Mouse (Mus musculus) monocyte, adult 2 months (primary cell): Measurements from ENCODE around the gene Lhx1.

ENCODE experiments used
- DNase-seq, 2 experiments: peaks; one replicate each; pipeline ENCODE4 v3.0.0; 2022; ENCODE audit warnings: low spot score in 2 of 2, low read depth in 1 of 2

The Lhx1 gene

DNA sequence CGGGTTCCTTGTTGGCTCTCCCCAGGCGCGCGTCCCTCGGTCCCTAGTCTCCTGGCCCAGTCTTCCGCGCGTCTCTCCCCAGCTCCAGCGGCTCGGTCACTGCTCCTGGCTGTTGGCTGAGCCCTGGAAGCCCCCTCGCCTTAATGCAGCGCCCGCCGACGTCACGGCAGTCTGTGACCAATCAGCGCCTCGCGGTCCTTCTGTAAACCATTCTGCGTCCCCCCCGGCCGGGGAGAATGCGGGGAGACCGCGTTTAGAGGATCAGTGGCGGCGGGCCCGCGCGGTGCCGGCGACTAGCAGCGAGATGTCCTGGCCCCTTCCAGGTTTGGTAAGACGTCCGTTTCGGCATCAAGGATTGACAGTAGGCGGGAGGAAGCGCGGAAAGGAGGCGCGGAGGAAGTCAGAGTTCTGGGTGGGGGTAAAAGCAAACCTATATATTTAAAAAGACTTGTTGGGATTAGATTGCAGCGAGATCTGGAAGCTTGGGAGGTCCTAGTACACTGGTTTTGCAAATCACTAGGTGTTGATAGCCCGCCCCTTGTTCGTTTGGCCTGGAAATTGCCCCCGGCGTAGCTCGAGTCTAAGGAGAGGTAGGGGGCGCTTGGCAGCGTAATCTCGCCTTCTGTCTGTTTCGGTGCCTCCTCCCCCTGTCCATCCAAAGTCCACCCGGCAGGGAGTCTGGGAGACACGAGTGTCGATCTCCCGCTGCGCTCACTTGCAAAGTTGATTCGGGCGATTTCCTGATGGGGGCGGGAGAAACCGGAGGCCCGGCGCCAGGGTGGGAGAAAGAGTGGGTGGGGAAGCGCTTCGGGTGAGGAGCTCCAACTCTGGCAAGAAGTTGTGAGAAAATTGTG, at the start of gene Lhx1:
Gene Lhx1 (minus strand): TSS at position 115 of the 854 bp plus-strand sequence.
- DNase-seq = no peak

DNA sequence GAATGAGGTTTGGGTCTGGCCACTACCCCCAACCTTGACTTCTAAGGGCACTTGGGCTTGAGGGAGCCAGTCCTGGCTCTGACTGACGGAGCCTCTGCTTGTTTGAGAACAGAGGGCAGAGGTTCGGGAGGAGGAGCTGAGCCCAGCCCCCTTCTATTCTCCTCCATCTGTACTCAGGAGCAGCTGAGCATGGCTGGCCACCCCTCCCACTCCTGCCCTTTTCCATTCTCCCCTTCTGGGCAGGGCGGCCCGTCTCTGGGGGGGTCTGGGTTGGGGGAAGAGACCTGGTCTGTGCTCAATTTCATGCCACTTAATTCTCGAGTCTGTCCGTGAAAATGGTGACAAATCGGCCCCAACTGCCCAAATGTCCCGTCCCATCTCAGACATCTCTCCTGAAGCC, 49.5 kb upstream of the Lhx1 start:
- DNase-seq = no peak

DNA sequence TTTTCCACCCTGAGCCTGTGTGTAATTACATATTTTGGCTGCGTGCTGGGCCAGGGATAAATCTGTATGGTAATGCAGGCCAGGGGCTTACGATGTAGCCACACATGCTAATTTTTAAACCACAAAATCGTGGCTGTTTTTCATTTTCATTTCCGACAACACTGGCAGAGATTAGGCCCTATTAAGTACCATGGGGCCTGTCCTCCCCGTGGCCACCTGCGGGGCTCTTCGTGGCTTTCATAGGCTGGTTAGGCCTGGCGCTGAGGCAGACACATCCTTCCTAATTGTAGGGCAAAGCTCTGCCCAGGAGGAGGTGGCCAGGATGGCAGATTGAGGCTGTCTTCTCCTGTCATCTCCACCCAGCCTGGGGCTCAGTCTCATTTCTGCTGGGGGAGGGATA, 48.3 kb upstream of the Lhx1 start:
- DNase-seq = no peak

- DNase-seq = no peak
Measured at GRCm38 (mm10) chr11:84570812-84571211, 45.5 kb upstream of the Lhx1 start.

GRCm38 (mm10) chr11:84570392-84570791, 45.1 kb upstream of the Lhx1 start:
- no peak for DNase-seq

- DNase-seq = no peak
Measured at GRCm38 (mm10) chr11:84569052-84569751, 43.9 kb upstream of the Lhx1 start.

DNA sequence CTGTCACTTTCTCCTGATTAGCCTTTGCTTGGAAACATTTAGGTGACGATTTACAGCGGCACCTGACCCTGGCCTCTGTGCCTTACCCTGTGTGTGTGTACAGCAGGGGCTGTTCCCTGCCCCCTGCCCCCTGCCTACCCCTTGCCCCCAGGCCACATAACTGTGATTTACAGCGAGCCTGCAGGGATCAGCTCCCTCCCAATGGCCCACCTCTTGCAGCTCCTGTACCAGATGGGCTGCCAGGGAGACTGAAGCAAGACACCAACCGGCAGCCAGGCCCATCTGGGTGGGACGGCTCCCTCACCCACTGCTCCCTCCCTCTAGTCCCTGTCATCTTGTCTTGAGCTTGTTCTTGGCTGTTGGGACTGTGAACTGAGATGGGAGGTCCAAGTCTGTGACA, 43.1 kb upstream of the Lhx1 start:
- no peak for DNase-seq

GRCm38 (mm10) chr11:84566691-84567090, 41.4 kb upstream of the Lhx1 start:
- no peak for DNase-seq

- no peak for DNase-seq
Measured at GRCm38 (mm10) chr11:84565224-84565623, 39.9 kb upstream of the Lhx1 start.

GRCm38 (mm10) chr11:84563360-84563759, 38.0 kb upstream of the Lhx1 start:
- no peak for DNase-seq

DNA sequence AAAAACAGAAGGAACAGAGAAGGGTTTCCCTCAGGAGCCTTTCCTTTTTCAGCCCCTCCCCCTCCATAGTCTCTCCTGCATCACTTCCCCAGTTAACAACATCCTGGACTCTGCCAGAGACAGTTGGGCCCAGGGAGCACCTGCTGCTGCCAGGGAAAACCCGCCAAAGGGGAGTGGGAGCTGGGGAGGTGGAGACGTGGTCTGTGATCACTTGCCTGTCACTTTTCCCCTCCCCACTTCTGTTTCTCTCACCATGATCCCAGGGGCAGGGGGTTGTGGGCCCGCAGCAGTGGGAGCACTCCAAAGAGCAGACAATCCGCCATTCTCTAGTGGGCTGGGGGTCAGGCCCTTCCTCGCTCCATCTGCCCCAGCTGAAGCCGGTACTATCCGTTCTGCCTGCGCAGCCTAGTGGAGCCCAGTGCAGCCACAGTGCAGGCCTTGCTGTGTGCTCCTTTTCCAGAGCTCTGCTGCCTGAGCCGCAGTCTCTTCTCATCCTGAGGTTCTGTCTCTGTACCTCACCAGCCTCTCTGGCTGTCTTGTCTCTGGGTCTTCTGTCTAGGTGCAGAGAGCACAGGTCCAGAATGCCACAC, 37.5 kb upstream of the Lhx1 start:
- DNase-seq = no peak

DNA sequence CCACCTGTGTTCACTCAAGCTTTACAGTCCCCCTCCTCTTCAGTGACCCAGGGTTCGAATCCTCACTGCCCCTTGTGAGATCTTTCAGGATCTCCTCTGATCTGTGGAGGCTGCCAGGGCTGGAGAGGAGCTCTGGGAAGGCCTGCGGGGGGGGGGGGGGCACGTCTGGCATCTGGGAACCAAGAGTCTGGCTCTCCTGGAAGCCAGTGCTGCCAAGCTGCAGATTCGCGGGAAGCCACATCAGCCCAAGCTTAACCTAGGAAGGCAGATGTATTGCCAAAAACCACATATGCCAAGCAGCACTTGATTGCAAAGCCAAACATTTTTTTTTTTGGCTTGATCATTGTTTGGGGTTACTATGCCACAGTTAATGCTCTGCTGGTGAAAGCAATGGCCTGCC, 36.2 kb upstream of the Lhx1 start:
- no peak for DNase-seq

DNA sequence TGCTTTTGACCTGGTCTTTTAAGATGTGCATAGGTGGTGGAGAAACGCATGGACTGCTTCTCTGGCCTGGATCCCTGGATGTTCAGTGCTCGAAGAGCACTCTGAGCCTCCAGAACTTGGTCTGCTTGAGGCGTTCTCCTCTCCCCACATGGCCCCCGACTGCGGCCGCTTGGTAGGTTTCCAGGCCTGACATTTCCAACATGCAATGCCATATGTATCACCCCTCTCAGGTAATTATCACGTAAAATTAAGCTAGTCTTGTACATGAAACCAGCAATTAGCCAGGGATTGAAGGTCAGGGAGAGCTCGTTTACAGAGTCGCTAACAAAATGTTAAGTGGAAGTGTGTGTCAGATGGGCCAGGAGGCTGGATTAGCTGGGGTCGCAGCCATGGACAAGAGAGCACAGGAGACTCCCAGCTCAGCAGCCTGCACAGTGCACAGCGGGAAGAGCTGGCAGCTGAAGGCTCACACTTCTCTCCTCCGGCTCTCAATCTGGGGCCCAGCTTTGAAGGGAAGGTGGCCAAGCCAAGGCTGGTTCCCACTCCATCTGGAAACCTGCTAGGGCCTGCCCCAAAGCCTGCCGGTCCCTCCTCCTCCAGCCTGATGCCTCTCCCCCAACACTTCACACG, 28.6 kb upstream of the Lhx1 start:
- DNase-seq = no peak

DNA sequence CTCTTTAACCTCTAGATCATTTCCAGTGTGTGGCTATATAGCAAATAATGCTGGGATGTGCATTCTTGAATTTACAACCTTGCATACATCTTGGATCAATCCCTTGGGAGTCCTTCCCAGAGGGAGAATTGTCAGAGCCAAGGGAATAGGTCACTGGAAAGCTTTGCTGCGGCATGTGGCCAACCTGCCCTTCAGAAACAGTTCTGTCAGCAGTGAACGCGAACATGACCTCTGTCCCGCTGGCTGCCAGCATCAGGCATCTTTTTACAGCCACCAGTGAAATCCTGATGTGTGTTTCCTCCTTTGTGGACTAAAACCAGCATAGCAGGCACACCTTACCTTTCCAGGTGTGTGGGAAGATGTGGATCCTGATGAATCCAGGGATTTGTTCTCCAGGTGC, 26.0 kb upstream of the Lhx1 start:
- DNase-seq = no peak

DNA sequence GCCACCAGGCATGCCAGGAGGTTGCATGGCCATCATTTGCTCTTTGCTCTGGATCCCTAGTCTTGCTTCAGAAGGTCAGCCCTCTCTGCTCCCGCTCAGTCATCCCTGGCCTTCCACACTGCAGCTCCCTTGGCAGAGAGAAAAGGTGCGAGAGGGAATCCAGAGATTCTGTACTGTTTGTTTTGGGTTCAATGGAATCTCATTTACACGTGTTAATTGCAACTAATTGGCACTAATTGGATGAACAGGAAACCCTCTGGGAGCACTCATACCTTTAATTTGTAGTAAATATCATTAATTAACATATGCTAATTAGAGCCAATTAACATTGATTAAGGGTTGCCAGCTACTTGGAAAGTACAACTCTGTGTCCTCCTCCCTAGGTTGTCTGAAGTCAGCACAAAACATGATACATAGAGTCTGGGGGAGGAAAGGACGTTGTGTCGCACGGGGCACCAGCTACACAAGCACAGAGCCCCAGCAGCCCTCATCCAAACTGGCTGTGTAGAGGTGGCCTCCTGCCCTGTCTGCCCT, 24.0 kb upstream of the Lhx1 start:
- DNase-seq = no peak

GRCm38 (mm10) chr11:84548293-84548692, 23.0 kb upstream of the Lhx1 start:
- DNase-seq = no peak

DNA sequence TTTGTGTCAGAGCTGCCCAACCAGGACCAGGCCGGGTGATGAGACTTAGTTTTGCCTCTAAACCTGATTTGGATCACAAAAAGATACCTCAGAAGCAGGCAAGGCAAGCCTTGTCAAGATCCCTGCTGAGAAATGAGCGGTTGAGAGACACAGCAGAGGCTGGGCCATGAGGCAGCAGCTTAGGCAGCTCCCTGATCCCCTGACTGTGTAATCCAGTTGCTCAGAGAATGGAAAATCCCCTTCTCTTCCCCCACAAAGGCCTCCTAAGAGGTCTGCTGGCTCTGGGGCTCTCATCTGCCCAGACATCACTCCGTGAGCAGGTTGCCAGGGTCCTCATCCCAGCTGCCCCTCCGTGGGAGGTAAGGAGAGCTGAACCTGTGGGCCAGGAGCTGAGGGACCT, 14.6 kb upstream of the Lhx1 start:
- DNase-seq = no peak

DNA sequence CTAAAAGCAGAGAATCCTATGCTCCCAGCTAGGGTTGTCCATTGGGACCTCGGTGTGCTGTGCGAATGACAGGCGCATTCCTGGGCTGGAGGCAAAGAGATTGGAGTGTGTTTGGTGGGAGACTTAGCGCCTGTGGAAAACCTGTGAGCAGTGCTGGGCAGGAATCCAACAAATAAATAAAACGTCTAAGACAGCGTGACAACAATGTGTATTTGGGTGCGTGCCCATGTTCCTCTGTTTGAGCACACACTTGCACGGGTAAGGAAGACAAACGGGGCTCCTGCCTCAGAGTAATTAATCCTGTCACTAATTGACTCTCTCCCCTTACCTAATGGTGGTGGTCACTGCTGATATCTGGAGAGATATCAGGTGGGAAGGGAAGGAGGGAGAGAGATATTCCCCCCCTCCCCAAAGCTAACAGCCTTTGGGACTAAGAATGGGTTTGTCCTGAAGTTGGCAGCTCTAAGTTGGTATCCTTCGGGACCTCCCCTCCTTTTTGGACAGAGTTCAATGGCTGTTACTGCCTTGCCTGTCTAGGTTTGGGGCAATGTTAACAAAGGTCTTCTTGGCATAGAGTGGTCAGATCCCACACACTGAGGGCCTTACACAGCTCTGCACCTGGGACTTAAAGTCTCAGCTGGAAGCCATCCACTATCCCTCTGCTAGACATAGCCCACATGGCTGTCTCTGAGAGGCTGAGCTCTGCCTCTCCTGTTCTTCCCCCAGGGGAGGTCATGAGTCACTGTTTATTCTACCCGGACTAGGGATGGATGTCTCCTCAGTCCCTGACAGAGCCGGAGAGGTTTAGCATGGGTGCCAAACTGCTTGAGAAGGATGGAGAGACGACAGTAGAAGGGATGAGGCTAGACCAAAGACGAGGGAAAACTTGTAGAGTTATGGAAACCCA, 4.7 kb upstream of the Lhx1 start:
- no peak for DNase-seq

DNA sequence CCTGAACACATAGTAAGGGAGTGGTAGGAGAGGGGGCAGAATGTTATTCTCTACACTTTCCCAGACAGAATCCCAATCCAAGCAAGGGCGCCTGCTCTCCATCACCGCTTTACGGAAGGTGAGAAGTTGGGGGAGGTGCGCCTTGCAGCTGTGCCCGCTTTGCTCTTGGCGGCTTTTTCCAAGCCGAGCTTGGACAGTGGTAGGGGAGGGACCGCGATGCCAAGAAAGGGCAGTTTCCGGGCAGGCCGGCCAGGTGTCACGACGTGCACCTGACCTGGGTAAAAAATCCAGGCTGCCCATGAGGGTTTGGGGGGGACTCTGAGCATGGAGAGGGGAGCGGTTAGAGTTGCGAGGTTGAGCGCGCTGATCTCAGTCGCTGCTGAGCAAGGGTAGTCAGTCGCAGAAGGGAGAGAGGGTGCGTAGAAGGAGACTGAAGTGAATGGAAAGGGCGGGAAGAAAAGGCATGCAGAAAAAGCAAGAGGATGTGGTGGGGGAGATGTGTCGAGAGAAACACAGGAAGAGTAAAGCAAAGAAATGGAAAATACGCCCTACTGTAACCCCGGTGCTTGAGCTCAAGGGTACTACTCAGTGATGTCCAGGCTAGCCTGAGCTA, 3.9 kb upstream of the Lhx1 start:
- DNase-seq = no peak
